Mouse (Mus musculus) limb, embryonic 14.5 days (tissue): ENCODE data around the gene Mesp1. TPM values are rescaled to one million over a fixed set of nuclear protein-coding genes. Genes with fewer than 3 reads are reported as not detected.
"Not testable (repeated sequence)": the region's sequence is repeated elsewhere in the genome, so short reads cannot be mapped to it uniquely, and the experiment has no call there.

Experiments used
- ATAC-seq: fragments of 200-750 bp; cut with Nextera tagmentation; 2 replicates; pipeline ENCODE4 v1.8.0; 2017; ENCODE audit warnings: low read depth, moderate number of reproducible peaks, moderate TSS enrichment; ENCODE audit not compliant: low FRiP score
- DNase-seq: peaks from one replicate; pipeline ENCODE4 v3.0.0-alpha.2; 2015; ENCODE audit warnings: low spot score
- H3K27ac ChIP-seq: fragments of 300-500 bp; sonication (generic); replicated peaks from 2 replicates; pipeline ENCODE4 v1.5.1; 2014; ENCODE audit warnings: low read depth, mild to moderate bottlenecking, low read length, moderate library complexity, mixed read lengths
- H3K27me3 ChIP-seq: fragments of 300-500 bp; sonication (generic); 2 replicates; pipeline ENCODE4 v1.6.1; 2014; ENCODE audit warnings: low read length, mixed read lengths; ENCODE audit not compliant: control insufficient read depth, insufficient read depth
- H3K36me3 ChIP-seq: fragments of 300-500 bp; sonication (generic); 2 replicates; pipeline ENCODE4 v1.6.1; 2014; ENCODE audit warnings: mild to moderate bottlenecking, low read length, moderate library complexity, mixed read lengths; ENCODE audit not compliant: control insufficient read depth, insufficient read depth
- H3K4me1 ChIP-seq: fragments of 300-500 bp; sonication (generic); 2 replicates; pipeline ENCODE4 v1.6.1; 2014; ENCODE audit warnings: antibody characterized with exemption, low read length, mixed read lengths; ENCODE audit not compliant: control insufficient read depth, insufficient read depth
- H3K4me2 ChIP-seq: fragments of 300-500 bp; sonication (generic); replicated peaks from 2 replicates; pipeline ENCODE4 v1.6.1; 2014; ENCODE audit warnings: low read depth, mild to moderate bottlenecking, low read length, moderate library complexity; ENCODE audit not compliant: severe bottlenecking
- H3K4me3 ChIP-seq: fragments of 300-500 bp; sonication (generic); replicated peaks from 2 replicates; pipeline ENCODE4 v1.5.1; 2014; ENCODE audit warnings: low read length
- H3K9ac ChIP-seq: fragments of 300-500 bp; sonication (generic); 2 replicates; pipeline ENCODE4 v1.6.1; 2014; ENCODE audit warnings: mild to moderate bottlenecking, low read depth, low read length, moderate library complexity; ENCODE audit not compliant: severe bottlenecking
- H3K9me3 ChIP-seq: fragments of 300-500 bp; sonication (generic); 2 replicates; pipeline ENCODE4 v1.6.1; 2016; ENCODE audit warnings: low read length; ENCODE audit not compliant: control insufficient read depth
- POLR2A ChIP-seq: fragments of 200-500 bp; IDR thresholded peaks from 2 replicates; pipeline ENCODE4 v1.8.0; 2012; ENCODE audit warnings: inconsistent platforms, mild to moderate bottlenecking, moderate library complexity, borderline replicate concordance; ENCODE audit not compliant: insufficient read depth, insufficient read length; ENCODE audit errors: extremely low read depth
- WGBS: fragments of 180-500 bp; shearing (Covaris S2); extraction: QIAGEN DNeasy Blood & Tissue Kit; methylation state at CpG from one replicate; pipeline ENCODE4 v1.1.7; 2014; 5-methylcytosine and 5-hydroxymethylcytosine counted together
- polyA plus RNA-seq, 2 experiments: library from polyadenylated mRNA; depleted of rRNA in 1 of 2; stranded (reverse) in 1 of 2; unstranded in 1 of 2; fragments of >200 nt; fragmentation: Nextera tagmentation in 1 of 2; extraction: Ambion mirVana in 1 of 2; gene quantifications; 2 replicates each; pipeline versions ENCODE4 v1.2.1 to v1.2.3; 2012 to 2014

The Mesp1 gene
- polyA plus RNA-seq, 2 experiments, result 0.06 to 0.23 TPM

DNA sequence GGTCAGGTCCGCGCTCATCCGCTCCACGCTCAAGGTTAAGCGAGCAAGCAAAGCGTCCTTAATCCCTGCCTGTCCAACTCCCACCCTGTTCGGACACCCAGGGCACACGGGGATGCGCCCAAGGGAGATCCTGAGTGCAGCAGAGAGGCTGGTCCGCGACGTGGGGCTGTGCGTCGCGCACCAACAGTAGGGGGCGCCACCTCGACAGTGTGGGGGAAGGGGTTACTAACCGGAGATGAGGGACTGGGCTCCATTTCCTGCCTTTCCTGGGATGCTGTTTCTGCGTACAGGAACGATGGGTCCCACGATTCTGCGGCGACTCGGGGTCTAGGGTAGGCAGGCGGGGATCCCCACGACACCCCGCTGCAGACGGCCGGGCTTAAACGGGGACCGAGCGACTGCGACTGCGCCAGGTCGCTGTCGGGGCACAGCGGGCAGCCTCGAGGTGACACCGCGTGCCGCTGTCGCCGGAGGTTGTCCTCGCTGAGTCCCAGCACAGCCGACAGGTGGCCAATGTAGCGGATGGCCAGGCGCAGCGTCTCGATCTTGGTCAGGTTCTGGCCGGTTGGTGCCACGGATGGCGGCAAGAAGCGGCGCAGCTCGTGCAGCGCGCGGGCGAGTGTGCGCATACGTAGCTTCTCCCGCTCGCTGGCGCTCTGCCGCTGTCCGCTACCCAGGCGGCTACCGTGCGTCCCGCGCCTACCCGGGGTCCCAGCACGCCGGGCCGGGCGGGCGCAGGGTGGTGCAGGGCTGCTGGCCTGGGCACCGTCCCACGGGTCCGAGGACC lies 760 bp downstream of the Mesp1 start:
- no peak overlapping the region for H3K27ac ChIP-seq
- no peaks in the 10 kb centered on the region for H3K9me3 ChIP-seq
- TF ChIP-seq POLR2A, result no peak
- DNase-seq (no peak), ATAC-seq (no peak)
- H3K4me1 ChIP-seq, result peaks cover 6% of the 10 kb centered on the region; the same call in 1 of the 2 replicates
- peak overlapping the region; percentile 55 for H3K9ac ChIP-seq
- H3K4me3 ChIP-seq, result peak overlapping the region; percentile 50
- peak overlapping the region; percentile 85 for H3K4me2 ChIP-seq
- peaks cover 39% of the 10 kb centered on the region for H3K27me3 ChIP-seq
- H3K36me3 ChIP-seq, result no peaks in the 10 kb centered on the region
- 2% methylated on average over 68 of the region's 80 CpGs for WGBS

DNA sequence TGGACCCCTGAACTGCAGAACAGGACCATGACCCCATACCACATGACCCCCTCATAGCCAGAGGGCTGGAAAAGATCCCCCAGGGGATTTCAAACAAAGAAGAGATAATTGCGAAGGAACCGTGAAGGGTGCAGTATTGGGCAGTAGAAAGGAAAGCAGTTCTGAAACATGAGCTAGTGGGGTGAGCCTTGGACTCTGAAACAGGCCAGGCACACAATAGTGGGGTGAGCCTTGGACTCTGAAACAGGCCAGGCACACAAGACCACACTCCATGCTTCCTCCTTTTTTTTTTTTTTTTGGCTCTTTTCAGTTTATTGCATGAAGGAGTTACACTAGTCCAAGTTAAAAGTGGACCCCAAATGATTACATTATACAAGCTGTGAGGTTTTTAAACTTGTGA lies 3.8 kb downstream of the Mesp1 start:
- ATAC-seq, H3K4me1 ChIP-seq, H3K27ac ChIP-seq, H3K36me3 ChIP-seq, H3K4me2 ChIP-seq, DNase-seq, H3K9me3 ChIP-seq, H3K9ac ChIP-seq, H3K4me3 ChIP-seq: not testable (repeated sequence)
- 26% methylated on average over 2 of the region's 2 CpGs for WGBS
- H3K27me3 ChIP-seq, result peaks cover 39% of the 10 kb centered on the region

DNA sequence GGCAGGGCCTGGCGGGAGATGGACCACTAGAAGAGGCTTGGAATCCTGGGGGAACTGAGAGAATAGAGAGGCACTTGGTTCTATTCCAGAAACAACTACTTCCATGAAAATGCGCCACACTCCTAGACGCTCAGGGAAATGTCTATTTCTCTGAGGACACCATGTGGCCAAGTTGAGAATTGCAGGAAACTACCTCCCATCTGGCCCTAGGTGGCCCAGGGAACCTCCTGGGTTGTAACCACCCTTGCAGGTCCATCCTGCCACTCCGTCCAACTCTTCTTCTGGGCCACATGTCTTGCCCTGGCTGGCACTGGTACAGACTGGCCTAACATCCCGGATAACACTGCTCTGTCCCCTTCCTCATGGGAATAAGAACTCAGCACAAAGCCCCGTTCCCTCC lies 7.3 kb downstream of the Mesp1 start:
- 22% methylated on average over 6 of the region's 6 CpGs for WGBS
- DNase-seq (peak; percentile 69), ATAC-seq (0 out of 2 replicates have a peak, but pooled peaks have one; percentile 37)
- Histone ChIP-seq H3K9ac (no peak overlapping the region), H3K27ac (no peak overlapping the region), H3K36me3 (no peaks in the 10 kb centered on the region), H3K4me3 (no peak overlapping the region), H3K4me1 (no peaks in the 10 kb centered on the region), H3K9me3 (no peaks in the 10 kb centered on the region), H3K4me2 (no peak overlapping the region), H3K27me3 (peaks cover 5% of the 10 kb centered on the region)
- TF ChIP-seq POLR2A, result no peak

DNA sequence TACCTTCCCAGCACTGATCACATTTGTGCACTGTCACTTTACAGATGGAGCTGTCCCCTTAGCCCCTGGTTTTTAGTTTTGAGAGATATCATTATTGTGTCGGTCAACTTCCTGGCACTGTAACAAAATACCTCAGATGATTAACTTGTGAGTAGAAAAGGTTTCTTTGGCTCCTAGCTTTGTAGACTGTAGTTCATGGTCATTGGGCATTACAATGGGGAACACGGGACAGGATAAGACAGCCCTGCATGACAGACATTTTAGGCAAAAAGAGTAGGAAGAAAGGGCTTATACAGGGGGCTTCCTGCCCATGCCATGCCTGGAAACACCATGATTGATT lies 11.1 kb downstream of the Mesp1 start:
- no peak for TF ChIP-seq POLR2A
- no peak overlapping the region for H3K4me2 ChIP-seq
- ATAC-seq, result no peak
- H3K27ac ChIP-seq, result no peak overlapping the region
- H3K9ac ChIP-seq, result no peak overlapping the region
- H3K4me3 ChIP-seq, result no peak overlapping the region
- 83% methylated on average over 2 of the region's 2 CpGs for WGBS
- H3K36me3 ChIP-seq, result no peaks in the 10 kb centered on the region
- H3K9me3 ChIP-seq, result no peaks in the 10 kb centered on the region
- H3K27me3 ChIP-seq, result no peaks in the 10 kb centered on the region
- no peak for DNase-seq
- H3K4me1 ChIP-seq, result no peaks in the 10 kb centered on the region

DNA sequence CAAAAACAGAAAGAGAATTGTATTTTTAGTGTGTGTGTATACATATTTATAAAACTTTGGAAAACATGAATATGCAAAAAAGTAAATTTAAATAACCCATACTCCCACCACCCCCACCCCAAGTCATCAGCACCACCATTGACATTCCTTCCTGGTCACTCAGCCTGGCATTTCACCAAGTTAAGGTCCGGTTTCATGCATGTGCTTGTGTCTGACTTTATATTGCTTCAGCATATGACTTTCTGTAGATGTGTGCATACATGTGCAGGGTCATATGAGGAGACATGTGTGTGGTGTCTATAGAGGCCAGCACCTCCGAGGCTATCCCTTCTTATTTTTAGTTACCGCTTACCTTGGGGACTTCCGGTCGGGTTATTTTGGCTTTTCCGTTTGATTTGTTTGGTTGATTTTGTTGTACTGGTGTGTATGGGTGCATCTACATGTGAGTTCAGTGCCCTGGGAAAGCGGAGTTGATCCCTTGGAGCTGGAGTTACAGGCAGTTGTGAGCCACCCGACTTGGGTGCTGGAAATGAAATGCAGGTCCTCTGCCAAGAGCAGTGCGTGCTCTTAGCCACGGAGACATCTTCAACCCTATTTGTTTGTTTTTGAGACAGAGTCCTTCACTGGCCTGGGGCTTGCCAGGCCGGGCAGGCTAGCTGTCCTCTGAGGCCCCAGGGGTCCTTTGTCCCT lies 11.6 kb downstream of the Mesp1 start:
- Histone ChIP-seq H3K4me2 (no peak overlapping the region), H3K27ac (no peak overlapping the region), H3K9ac (no peak overlapping the region), H3K27me3 (no peaks in the 10 kb centered on the region), H3K4me1 (no peaks in the 10 kb centered on the region), H3K9me3 (no peaks in the 10 kb centered on the region), H3K36me3 (no peaks in the 10 kb centered on the region), H3K4me3 (no peak overlapping the region)
- 80% methylated on average over 11 of the region's 11 CpGs for WGBS
- ATAC-seq (no peak), DNase-seq (no peak)
- TF ChIP-seq POLR2A, result no peak
